Mouse (Mus musculus) C2C12 (cell line): Measurements from ENCODE around the gene Cep350. TPM values are rescaled to one million over a fixed set of nuclear protein-coding genes. Genes with fewer than 3 reads are reported as not detected.

Experiments used
- H3K27me3 ChIP-seq: one replicate; pipeline ENCODE4 v1.6.1; 2011; ENCODE audit not compliant: control insufficient read depth, insufficient read depth, insufficient read length
- H3K36me3 ChIP-seq: one replicate; pipeline ENCODE4 v1.6.1; 2011; ENCODE audit not compliant: control insufficient read depth, insufficient read depth
- H3K4me3 ChIP-seq: one replicate; pipeline ENCODE4 v1.5.1; 2011; ENCODE audit warnings: mild to moderate bottlenecking, control low read depth; ENCODE audit not compliant: poor library complexity, insufficient read depth, severe bottlenecking
- H3K79me2 ChIP-seq: one replicate; pipeline ENCODE4 v1.6.1; 2011; ENCODE audit not compliant: control insufficient read depth, insufficient read depth
- H3K79me3 ChIP-seq: one replicate; pipeline ENCODE4 v1.6.1; 2011; ENCODE audit warnings: low read depth, control low read depth
- H3ac ChIP-seq: one replicate; pipeline ENCODE3; 2011; ENCODE audit warnings: low read depth; ENCODE audit not compliant: control insufficient read depth, insufficient read length
- CEBPB ChIP-seq: IDR thresholded peaks from one replicate; pipeline ENCODE4 v1.6.1; 2011; ENCODE audit warnings: low read depth, mild to moderate bottlenecking, control low read depth, moderate library complexity
- CTCF ChIP-seq: IDR thresholded peaks from one replicate; pipeline ENCODE4 v1.5.1; 2011; ENCODE audit not compliant: control insufficient read depth, insufficient read depth, insufficient read length
- FOSL1 ChIP-seq: IDR thresholded peaks from one replicate; pipeline ENCODE4 v1.8.0; 2011; ENCODE audit warnings: mild to moderate bottlenecking, low read length; ENCODE audit not compliant: poor library complexity, insufficient read depth, severe bottlenecking
- MAX ChIP-seq: IDR thresholded peaks from one replicate; pipeline ENCODE4 v1.6.1; 2011; ENCODE audit warnings: mild to moderate bottlenecking, control low read depth
- MYOD1 ChIP-seq: IDR thresholded peaks from one replicate; pipeline ENCODE4 v1.6.1; 2011; ENCODE audit warnings: low read depth; ENCODE audit not compliant: control insufficient read depth, insufficient read length
- MYOG ChIP-seq: IDR thresholded peaks from one replicate; pipeline ENCODE4 v1.6.1; 2011; ENCODE audit not compliant: control insufficient read depth, insufficient read length; ENCODE audit errors: extremely low read depth
- USF1 ChIP-seq: IDR thresholded peaks from one replicate; pipeline ENCODE4 v1.6.1; 2011; ENCODE audit warnings: low read depth, mild to moderate bottlenecking, control low read depth, moderate library complexity
- polyA plus RNA-seq: library from polyadenylated mRNA; unstranded; fragments of >200 nt; fragmentation: generic; extraction: Trizol; gene quantifications from one replicate; pipeline ENCODE4 v1.2.1, GENCODE M21; 2012; ENCODE audit warnings: missing spikeins

The Cep350 gene
- polyA plus RNA-seq, 1 experiment, result 2.0 TPM

- Histone ChIP-seq H3K79me2 (peaks cover 23% of the 10 kb centered on the region), H3K36me3 (peaks cover 4% of the 10 kb centered on the region), H3K4me3 (no peak overlapping the region), H3K79me3 (peaks cover 3% of the 10 kb centered on the region), H3K27me3 (no peaks in the 10 kb centered on the region), H3ac (no peak overlapping the region)
- TF ChIP-seq MYOG (no peak), MAX (no peak), USF1 (no peak), CEBPB (no peak), FOSL1 (no peak), MYOD1 (no peak), CTCF (no peak)
Measured at GRCm38 (mm10) chr1:155805607-155806006, 167.4 kb downstream of the Cep350 start.

DNA sequence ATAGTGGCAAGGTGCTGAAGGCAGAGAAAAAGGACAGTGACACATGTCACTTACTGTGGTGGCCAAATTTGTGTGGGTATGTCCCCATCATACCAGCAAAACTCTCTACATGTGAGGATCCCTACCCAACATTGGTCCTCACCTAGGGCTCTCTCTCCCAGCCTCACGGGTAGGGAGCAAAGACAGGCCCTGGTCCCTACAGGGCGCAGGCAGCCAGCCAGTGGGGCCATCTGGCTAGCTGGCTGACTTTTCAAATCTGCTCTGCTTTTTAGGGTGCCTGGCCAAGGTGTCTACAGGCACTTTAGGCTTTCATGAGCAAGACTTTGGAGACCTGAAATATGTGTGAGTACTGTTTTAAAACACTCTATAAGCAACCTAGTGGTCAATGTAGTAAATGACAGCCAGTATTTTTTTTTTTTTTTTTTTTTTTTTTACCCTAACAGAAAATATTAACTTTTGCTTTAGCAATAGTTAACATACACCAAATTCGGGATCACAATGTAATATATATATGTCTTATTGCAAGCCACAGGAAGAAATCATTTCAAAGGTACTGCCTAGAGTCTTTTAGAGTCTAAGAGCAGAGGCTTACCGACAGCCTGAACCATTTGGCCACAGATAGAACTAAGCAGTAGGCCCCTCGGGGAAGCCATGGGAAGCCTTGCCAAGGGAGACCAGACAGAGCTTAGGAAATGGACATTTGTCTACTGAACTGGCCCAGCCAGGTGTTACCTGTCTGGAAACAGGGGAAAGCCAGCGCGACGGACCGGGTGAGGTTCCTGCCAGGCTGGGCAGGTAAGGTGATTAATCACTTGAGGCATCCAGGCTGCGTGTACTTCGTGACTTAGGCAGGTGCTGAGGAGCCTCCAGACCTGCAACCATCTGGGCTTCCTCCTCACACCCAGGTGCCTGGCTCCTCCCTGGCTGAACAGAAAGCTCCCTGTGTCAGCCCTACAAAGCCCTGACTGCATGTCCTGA, 171.8 kb downstream of the Cep350 start:
- Histone ChIP-seq H3K79me3 (no peaks in the 10 kb centered on the region), H3K36me3 (peaks cover 4% of the 10 kb centered on the region), H3K79me2 (no peaks in the 10 kb centered on the region), H3K4me3 (no peak overlapping the region), H3ac (no peak overlapping the region), H3K27me3 (no peaks in the 10 kb centered on the region)
- no peak for TF ChIP-seq CEBPB
- no peak for TF ChIP-seq MYOG
- no peak for TF ChIP-seq USF1
- TF ChIP-seq MYOD1, result no peak
- no peak for TF ChIP-seq MAX
- no peak for TF ChIP-seq CTCF
- no peak for TF ChIP-seq FOSL1

GRCm38 (mm10) chr1:155798000-155798399, 175.1 kb downstream of the Cep350 start:
- Histone ChIP-seq H3K79me3 (no peaks in the 10 kb centered on the region), H3K27me3 (no peaks in the 10 kb centered on the region), H3K79me2 (no peaks in the 10 kb centered on the region), H3K4me3 (no peak overlapping the region), H3ac (no peak overlapping the region), H3K36me3 (no peaks in the 10 kb centered on the region)
- no peak for TF ChIP-seq CEBPB
- no peak for TF ChIP-seq FOSL1
- TF ChIP-seq USF1, result no peak
- no peak for TF ChIP-seq MYOD1
- TF ChIP-seq MAX, result no peak
- no peak for TF ChIP-seq CTCF
- TF ChIP-seq MYOG, result no peak

DNA sequence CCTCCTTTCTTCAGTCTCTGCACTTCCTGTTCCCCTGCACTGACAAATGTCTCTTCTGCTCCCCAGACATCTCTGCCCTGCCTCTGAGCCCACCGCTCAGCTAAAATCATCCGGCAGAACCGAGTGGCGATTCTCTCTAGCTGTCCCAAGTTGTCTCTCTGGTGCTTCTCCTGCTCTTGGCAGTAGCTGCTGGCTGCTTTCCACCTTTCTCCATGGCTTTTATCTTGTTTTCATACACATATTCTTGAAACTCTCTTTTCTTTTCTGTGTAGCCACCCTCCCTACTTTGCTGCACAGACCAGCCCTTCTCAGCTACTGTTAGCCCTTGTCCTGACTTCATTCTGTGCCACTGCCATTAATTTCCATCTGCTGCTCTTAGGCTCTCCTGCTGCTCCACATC, 175.6 kb downstream of the Cep350 start:
- Histone ChIP-seq H3K4me3 (no peak overlapping the region), H3K79me2 (no peaks in the 10 kb centered on the region), H3K79me3 (no peaks in the 10 kb centered on the region), H3K27me3 (no peaks in the 10 kb centered on the region), H3ac (no peak overlapping the region), H3K36me3 (peaks cover 1% of the 10 kb centered on the region)
- TF ChIP-seq MYOG, result no peak
- no peak for TF ChIP-seq FOSL1
- TF ChIP-seq CEBPB, result no peak
- no peak for TF ChIP-seq MAX
- TF ChIP-seq MYOD1, result no peak
- no peak for TF ChIP-seq CTCF
- no peak for TF ChIP-seq USF1

GRCm38 (mm10) chr1:155796757-155797405, 176.2 kb downstream of the Cep350 start:
- H3K79me2 ChIP-seq, result no peaks in the 10 kb centered on the region
- no peaks in the 10 kb centered on the region for H3K79me3 ChIP-seq
- peaks cover 5% of the 10 kb centered on the region for H3K36me3 ChIP-seq
- TF ChIP-seq MAX, result no peak
- TF ChIP-seq CTCF, result no peak
- TF ChIP-seq MYOD1, result no peak
- TF ChIP-seq FOSL1, result no peak
- no peak overlapping the region for H3K4me3 ChIP-seq
- no peaks in the 10 kb centered on the region for H3K27me3 ChIP-seq
- H3ac ChIP-seq, result no peak overlapping the region

GRCm38 (mm10) chr1:155795791-155796233, 177.2 kb downstream of the Cep350 start:
- Histone ChIP-seq H3ac (no peak overlapping the region), H3K36me3 (peaks cover 5% of the 10 kb centered on the region), H3K79me2 (no peaks in the 10 kb centered on the region)

More at GRCm38 (mm10) chr1:155795791-155796233, 177.2 kb downstream of the Cep350 start:
- H3K4me3 ChIP-seq, result no peak overlapping the region
- H3K27me3 ChIP-seq, result no peaks in the 10 kb centered on the region
- TF ChIP-seq MYOD1 (no peak), CEBPB (no peak), MYOG (no peak), USF1 (no peak), FOSL1 (no peak), CTCF (no peak), MAX (no peak)
- no peaks in the 10 kb centered on the region for H3K79me3 ChIP-seq

Other genes starting within 250 kb of the Cep350 start
- not detected for gene Lhx4, start 221.6 kb downstream of the Cep350 start, polyA plus RNA-seq
- gene Qsox1, start 160.4 kb downstream of the Cep350 start, polyA plus RNA-seq, result 70.3 TPM
- 38.4 TPM for gene Tor1aip2, start 62.1 kb upstream of the Cep350 start, polyA plus RNA-seq
- gene Tor1aip1, start 63.2 kb upstream of the Cep350 start, polyA plus RNA-seq, result 16.5 TPM
- not detected for gene Fam163a, start 231.8 kb upstream of the Cep350 start, polyA plus RNA-seq